Mouse (Mus musculus) layer of hippocampus, adult 18-20 months (tissue): Measurements from ENCODE around the gene Wnt2b. TPM values are rescaled to one million over a fixed set of nuclear protein-coding genes. Genes with fewer than 3 reads are reported as not detected.

ENCODE experiments used
- DNase-seq, 2 experiments: peaks; one replicate each; pipeline ENCODE4 v3.0.0; 2022; ENCODE audit warnings: low spot score in 2 of 2
- total RNA-seq, 2 experiments: library from RNA; stranded (reverse); gene quantifications; 2 replicates each; pipeline ENCODE4 v1.2.3; 2021

The Wnt2b gene
- total RNA-seq, 2 experiments from 2014 or later: 0.28 to 0.40 TPM

DNA sequence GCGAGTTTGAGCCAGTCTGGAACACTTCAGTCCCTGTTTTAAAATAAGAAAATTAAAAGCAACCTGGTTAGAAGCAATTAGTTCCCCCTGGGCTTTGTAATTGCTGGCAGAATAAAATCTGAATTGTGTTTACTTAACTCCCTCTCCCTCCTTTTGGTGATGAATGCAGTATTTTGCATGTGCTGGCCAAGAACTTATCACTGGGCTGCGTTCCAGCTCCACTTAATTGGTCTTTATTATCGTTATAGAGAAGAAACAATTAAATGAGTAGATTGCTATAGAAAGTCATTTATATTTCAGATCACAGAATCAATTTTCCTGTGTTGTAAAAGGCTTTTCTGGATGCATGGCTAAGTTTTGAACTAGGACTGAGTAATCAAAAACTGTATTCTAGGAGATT, 65.6 kb downstream of the Wnt2b start:
- DNase-seq: no peak

Other genes starting within 250 kb of the Wnt2b start
- under 1 TPM; 0.37 to 0.38 TPM for gene Ppm1j, start 180.9 kb downstream of the Wnt2b start, total RNA-seq
- not detected for gene Fam19a3, start 180.1 kb downstream of the Wnt2b start, total RNA-seq
- gene Rhoc, start 173.5 kb downstream of the Wnt2b start, total RNA-seq: 10 to 100 TPM; 20.5 to 21.6 TPM
- 1 to 10 TPM; 7.9 to 9.7 TPM for gene Mov10, start 143.4 kb downstream of the Wnt2b start, total RNA-seq
- 10 to 100 TPM; 38.3 to 38.4 TPM for gene St7l, start 97.9 kb downstream of the Wnt2b start, total RNA-seq
- gene Capza1, start 97.4 kb downstream of the Wnt2b start, total RNA-seq: 10 to 100 TPM; 29.5 to 41.2 TPM
- 10 to 100 TPM; 26.1 to 29.2 TPM for gene Cttnbp2nl, start 91.2 kb upstream of the Wnt2b start, total RNA-seq
- gene 4930564D02Rik, start 104.9 kb upstream of the Wnt2b start, total RNA-seq: not detected